9 mouse cellular contexts compared by ENCODE assay signal in the genomic region with DNA sequence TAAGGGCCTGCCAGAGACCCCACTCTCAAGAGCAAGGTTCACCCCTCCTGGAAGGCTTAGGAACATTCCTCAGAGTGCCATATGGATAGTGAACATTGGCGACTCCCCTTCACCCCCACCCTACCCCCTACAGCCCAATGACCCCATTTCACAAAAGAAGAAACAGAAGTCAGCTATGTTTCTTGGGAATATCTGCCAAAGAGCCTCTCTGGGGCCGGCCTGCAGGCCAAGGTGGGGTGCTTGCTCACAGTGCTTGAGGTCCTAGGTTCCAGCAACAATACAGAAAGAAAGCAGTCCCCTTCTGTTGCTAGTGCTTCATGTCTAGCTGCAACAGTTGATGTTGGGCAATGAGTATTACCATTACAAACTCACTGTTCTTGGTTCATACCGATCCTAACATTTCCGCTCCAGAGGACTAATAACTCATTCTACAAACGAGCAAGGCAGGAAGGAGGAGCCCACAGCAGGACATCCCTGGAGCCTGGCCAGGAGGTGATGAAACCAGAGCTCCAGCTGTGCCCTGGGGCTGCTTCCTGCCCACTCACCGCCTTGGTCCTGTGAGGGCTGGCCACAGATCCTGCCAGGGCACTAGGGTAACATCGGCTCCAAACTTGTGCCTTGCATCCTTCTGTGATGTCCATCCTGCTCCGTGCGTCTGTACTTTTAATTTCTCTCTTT. TPM values are rescaled to one million over a fixed set of nuclear protein-coding genes. Genes with fewer than 3 reads are reported as not detected.
A peak's percentile ranks its signal among the peaks of the same experiment; 100 is the strongest.
DNase-seq lines count a peak whose midpoint lies in the region; ATAC-seq and TF ChIP-seq lines count a peak whose summit lies in the region.
"Had no signal": no experiment of that assay in that cellular context is flagged by ENCODE, and none has a peak within 500 bp of the region (broad histone marks: within the 10 kb centered on the region; RNA-seq: fewer than 3 reads in every experiment).

No protein-coding gene starts in this region.

- peaks cover 23% of the 10 kb centered on the region for H3K4me1 ChIP-seq in heart, embryonic 12.5 days (replicated peaks)
- no peaks in the 10 kb centered on the region; the same call in 1 of the 2 replicates for H3K4me1 ChIP-seq in intestine, postnatal 0 days (replicated peaks; ENCODE audit: control insufficient read depth, insufficient read depth, low read length)

- no peak overlapping the region for H3K27ac ChIP-seq in heart, embryonic 12.5 days (ENCODE audit: poor library complexity, severe bottlenecking)
- no peak overlapping the region for H3K27ac ChIP-seq in intestine, postnatal 0 days (ENCODE audit: low read depth, low read length)
- H3K27ac ChIP-seq: embryonic facial prominence, embryonic 15.5 days had no signal

- peaks cover 8% of the 10 kb centered on the region for H3K79me3 ChIP-seq in C2C12 (ENCODE audit: low read depth)

- H3K4me3 ChIP-seq in heart, embryonic 12.5 days, result no peak overlapping the region
- H3K4me3 ChIP-seq in C2C12 (ENCODE audit: insufficient read depth, poor library complexity, severe bottlenecking), result no peak overlapping the region
- H3K4me3 ChIP-seq in intestine, postnatal 0 days (ENCODE audit: low read depth, low read length), result no peak overlapping the region
- H3K4me3 ChIP-seq: embryonic facial prominence, embryonic 15.5 days had no signal

- ATAC-seq in heart, embryonic 12.5 days (ENCODE audit: insufficient number of reproducible peaks, low FRiP score), result no peak
- ATAC-seq in intestine, postnatal 0 days, result no peak
- no peak for ATAC-seq in activated CD4-positive, CD25-positive, alpha-beta regulatory T cell, adult 4 months

- peaks cover 27% of the 10 kb centered on the region for H3K79me2 ChIP-seq in C2C12 (ENCODE audit: control insufficient read depth, insufficient read depth)

- 0 out of 2 replicates have a peak, but pooled peaks cover 10% of the 10 kb centered on the region for H3K27me3 ChIP-seq in heart, embryonic 12.5 days (replicated peaks)
- H3K27me3 ChIP-seq in C2C12 (ENCODE audit: control insufficient read depth, insufficient read depth, insufficient read length), result no peaks in the 10 kb centered on the region
- H3K27me3 ChIP-seq in intestine, postnatal 0 days (replicated peaks; ENCODE audit: control insufficient read depth, insufficient read depth, low read length), result no peaks in the 10 kb centered on the region
- H3K27me3 ChIP-seq: embryonic facial prominence, embryonic 15.5 days had no signal

- H3K9me3 ChIP-seq in heart, embryonic 12.5 days (replicated peaks), result no peaks in the 10 kb centered on the region
- H3K9me3 ChIP-seq in intestine, postnatal 0 days (ENCODE audit: control insufficient read depth), result no peaks in the 10 kb centered on the region
- H3K9me3 ChIP-seq: embryonic facial prominence, embryonic 15.5 days had no signal

- no peak for TF ChIP-seq CTCF in C2C12 (IDR thresholded peaks at IDR 0.05; ENCODE audit: control insufficient read depth, insufficient read depth, insufficient read length)
- TF ChIP-seq CTCF in intestine, postnatal 0 days (IDR thresholded peaks at IDR 0.05; ENCODE audit: low read depth), result no peak

- peak overlapping the region; percentile 14 for H3ac ChIP-seq in C2C12 (ENCODE audit: control insufficient read depth, insufficient read length, low read depth)

- peaks cover 5% of the 10 kb centered on the region; the same call in 1 of the 2 replicates for H3K36me3 ChIP-seq in heart, embryonic 12.5 days
- H3K36me3 ChIP-seq in C2C12 (ENCODE audit: control insufficient read depth, insufficient read depth), result no peaks in the 10 kb centered on the region
- no peaks in the 10 kb centered on the region for H3K36me3 ChIP-seq in intestine, postnatal 0 days (ENCODE audit: control insufficient read depth, insufficient read depth)
- H3K36me3 ChIP-seq: embryonic facial prominence, embryonic 15.5 days had no signal

- no peak overlapping the region for H3K9ac ChIP-seq in heart, embryonic 12.5 days
- no peak overlapping the region for H3K9ac ChIP-seq in intestine, postnatal 0 days (ENCODE audit: low read depth, low read length)
- H3K9ac ChIP-seq: embryonic facial prominence, embryonic 15.5 days had no signal

- peak; percentile 49 to 52 for DNase-seq in heart, postnatal 14 days
- peak; percentile 62 for DNase-seq in cerebellum, adult 8-10 months
- DNase-seq in kidney, postnatal 10 days, result peak; percentile 85
- no peak for DNase-seq in thymus, postnatal 36 days

- intact Hi-C loops in heart, postnatal 14 days (cut with DNase I), result no loop called here

- 72% methylated on average over 9 of the region's 9 CpGs for WGBS in heart, embryonic 12.5 days
- WGBS in intestine, postnatal 0 days, result 66% methylated on average over 9 of the region's 9 CpGs

- no peak overlapping the region for H3K4me2 ChIP-seq in heart, embryonic 12.5 days
- no peak overlapping the region for H3K4me2 ChIP-seq in intestine, postnatal 0 days (replicated peaks; ENCODE audit: low read depth)
- H3K4me2 ChIP-seq: embryonic facial prominence, embryonic 15.5 days had no signal

TF ChIP-seq in C2C12, 6 proteins besides CTCF, POLR2A, EP300 and RAD21:
- no peak for TF ChIP-seq MYOG (IDR thresholded peaks at IDR 0.05; ENCODE audit: control insufficient read depth, extremely low read depth, insufficient read length)
- peak; percentile 64 for TF ChIP-seq MYOD1 (IDR thresholded peaks at IDR 0.05; ENCODE audit: control insufficient read depth, insufficient read length, low read depth)
- TF ChIP-seq CEBPB (IDR thresholded peaks at IDR 0.05; ENCODE audit: low read depth), result peak; percentile 83
- no peak for TF ChIP-seq FOSL1 (IDR thresholded peaks at IDR 0.05; ENCODE audit: insufficient read depth, low read length, poor library complexity, severe bottlenecking)
- peak; percentile 50 for TF ChIP-seq MAX (IDR thresholded peaks at IDR 0.05)
- TF ChIP-seq USF1 (IDR thresholded peaks at IDR 0.05; ENCODE audit: low read depth), result no peak
TF ChIP-seq in C2C12: peak in this region for 3.

RNA-seq across cellular contexts. Expression of a gene that starts 3.6 kb away (rescaled TPM):
- total RNA-seq in heart, postnatal 14 days (2021), result 1 to 10 TPM; 5.7 to 6.0 TPM
- polyA plus RNA-seq in heart, embryonic 12.5 days (2016; fragmentation: Nextera tagmentation; extraction: Ambion mirVana), result 3.0 and 3.3 TPM in 2 replicates
- polyA plus RNA-seq in C2C12 (2012; fragmentation: generic; extraction: Trizol), result 5.5 TPM
- polyA plus RNA-seq in intestine, postnatal 0 days (2015; fragmentation: Nextera tagmentation; extraction: Ambion mirVana), result 1.8 and 1.9 TPM in 2 replicates
- 1 to 10 TPM; 2.2 to 4.4 TPM for polyA plus RNA-seq in activated CD4-positive, CD25-positive, alpha-beta regulatory T cell, adult 4 months (2017; shearing (Covaris generic))

RNA-seq across cellular contexts. Expression of a gene that starts 3.7 kb away (rescaled TPM):
- total RNA-seq in heart, postnatal 14 days (2021), result 1 to 10 TPM; 5.1 to 7.9 TPM
- polyA plus RNA-seq in heart, embryonic 12.5 days (2016; fragmentation: Nextera tagmentation; extraction: Ambion mirVana), result 5.2 and 5.4 TPM in 2 replicates
- polyA plus RNA-seq in C2C12 (2012; fragmentation: generic; extraction: Trizol), result 2.4 TPM
- 4.7 and 5.1 TPM in 2 replicates for polyA plus RNA-seq in intestine, postnatal 0 days (2015; fragmentation: Nextera tagmentation; extraction: Ambion mirVana)
- polyA plus RNA-seq in activated CD4-positive, CD25-positive, alpha-beta regulatory T cell, adult 4 months (2017; shearing (Covaris generic)), result 1 to 10 TPM in 1 of 2 experiments, under 1 TPM in 1; 0.51 to 1.3 TPM

RNA-seq across cellular contexts. Expression of a gene that starts 39.3 kb away (rescaled TPM):
- 10 to 100 TPM; 39.3 to 41.4 TPM for total RNA-seq in heart, postnatal 14 days (2021)
- 16.0 and 18.8 TPM in 2 replicates for polyA plus RNA-seq in heart, embryonic 12.5 days (2016; fragmentation: Nextera tagmentation; extraction: Ambion mirVana)
- 13.9 TPM for polyA plus RNA-seq in C2C12 (2012; fragmentation: generic; extraction: Trizol)
- polyA plus RNA-seq in intestine, postnatal 0 days (2015; fragmentation: Nextera tagmentation; extraction: Ambion mirVana), result 10.3 and 10.9 TPM in 2 replicates
- polyA plus RNA-seq in activated CD4-positive, CD25-positive, alpha-beta regulatory T cell, adult 4 months (2017; shearing (Covaris generic)), result 10 to 100 TPM; 16.8 to 18.1 TPM

Comparison
In these comparisons a context has a peak if more than half of its experiments do, and no peak if none do; other contexts are left out.
1. DNase-seq: peak in heart, postnatal 14 days (2 of 2), cerebellum, adult 8-10 months (single experiment) and kidney, postnatal 10 days (single experiment); none in thymus, postnatal 36 days (0 of 2).